Comparison of ENCODE assay signal across 1 mouse cellular context in the genomic region with DNA sequence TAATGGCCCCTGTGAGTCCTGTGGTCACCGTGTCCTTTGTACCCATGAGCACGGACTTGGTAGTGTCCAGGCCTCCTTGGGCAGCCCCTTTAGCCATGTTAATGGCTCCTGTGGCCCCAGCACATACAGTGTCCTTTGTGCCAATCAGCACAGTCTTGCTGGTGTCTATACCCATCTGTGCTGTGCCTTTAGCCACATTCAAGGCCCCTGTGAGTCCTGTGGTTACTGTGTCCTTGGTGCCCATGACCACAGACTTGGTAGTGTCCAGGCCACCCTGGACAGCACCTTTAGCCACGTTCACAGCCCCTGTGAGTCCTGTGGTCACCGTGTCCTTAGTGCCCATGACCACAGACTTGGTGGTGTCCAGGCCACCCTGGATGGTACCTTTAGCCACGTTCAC. TPM values are rescaled to one million over a fixed set of nuclear protein-coding genes. Genes with fewer than 3 reads are reported as not detected.
"Had no signal": no experiment of that assay in that cellular context is flagged by ENCODE, and none has a peak within 500 bp of the region (broad histone marks: within the 10 kb centered on the region; RNA-seq: fewer than 3 reads in every experiment).

No protein-coding gene starts in this region.

RNA-seq across cellular contexts. Expression of a gene that starts 17.0 kb away (rescaled TPM):
- polyA plus RNA-seq: stomach, embryonic 14.5 days had no signal
